In the genomic region with DNA sequence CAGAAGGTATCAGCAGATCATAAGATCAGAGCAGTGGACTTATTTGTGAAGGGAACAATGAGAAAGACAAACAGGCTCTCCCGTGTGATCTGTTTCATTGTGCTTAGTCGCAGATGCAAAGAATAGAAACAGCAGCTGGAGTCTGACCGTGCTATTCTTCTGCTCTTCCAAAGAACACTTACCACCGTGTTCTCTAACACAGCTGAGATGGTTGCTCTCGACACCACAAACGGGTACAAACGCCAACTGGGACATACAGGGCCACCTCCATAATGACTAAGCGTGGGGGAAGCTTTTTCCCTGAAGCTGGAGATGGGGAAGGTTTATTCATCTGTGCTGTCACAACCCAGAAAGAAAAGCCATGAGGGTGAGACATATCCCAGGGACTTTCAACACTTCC, we compare ENCODE assay signal across 15 mouse cellular contexts.
DNase-seq lines count a peak whose midpoint lies in the region.
"Had no signal": no experiment of that assay in that cellular context is flagged by ENCODE, and none has a peak within 500 bp of the region (broad histone marks: within the 10 kb centered on the region; RNA-seq: fewer than 3 reads in every experiment).

No protein-coding gene starts in this region.

- DNase-seq in heart, adult 11 months: peak; percentile 34
- DNase-seq in heart, adult 18-20 months: no peak
- peak; percentile 9 to 21 for DNase-seq in layer of hippocampus, postnatal 36 days
- no peak for DNase-seq in layer of hippocampus, postnatal 10 days (ENCODE audit: low spot score in 2 of 2)
- DNase-seq in right cerebral cortex, adult 2 months (ENCODE audit: low spot score in 2 of 2): peak; percentile 44 to 56
- no peak for DNase-seq in right cerebral cortex, postnatal 14 days
- DNase-seq in adrenal gland, adult 18-20 months (ENCODE audit: low spot score in 2 of 2): no peak
- DNase-seq: adrenal gland, postnatal 36 days; cerebellum, adult 11 months; cerebellum, adult 9-11 months; gastrocnemius, postnatal 10 days; kidney, adult 18-20 months; kidney, postnatal 4 days; lung, embryonic 14.5 days; thymus, postnatal 14 days had no signal

Comparison
In these comparisons a context has a peak if more than half of its experiments do, and no peak if none do; other contexts are left out.
1. DNase-seq: peak in heart, adult 11 months (single experiment), layer of hippocampus, postnatal 36 days (2 of 2) and right cerebral cortex, adult 2 months (2 of 2); none in heart, adult 18-20 months (0 of 2), layer of hippocampus, postnatal 10 days (0 of 2), right cerebral cortex, postnatal 14 days (single experiment) and adrenal gland, adult 18-20 months (0 of 2).